Comparison of ENCODE assay signal across 12 mouse cellular contexts in the genomic region with DNA sequence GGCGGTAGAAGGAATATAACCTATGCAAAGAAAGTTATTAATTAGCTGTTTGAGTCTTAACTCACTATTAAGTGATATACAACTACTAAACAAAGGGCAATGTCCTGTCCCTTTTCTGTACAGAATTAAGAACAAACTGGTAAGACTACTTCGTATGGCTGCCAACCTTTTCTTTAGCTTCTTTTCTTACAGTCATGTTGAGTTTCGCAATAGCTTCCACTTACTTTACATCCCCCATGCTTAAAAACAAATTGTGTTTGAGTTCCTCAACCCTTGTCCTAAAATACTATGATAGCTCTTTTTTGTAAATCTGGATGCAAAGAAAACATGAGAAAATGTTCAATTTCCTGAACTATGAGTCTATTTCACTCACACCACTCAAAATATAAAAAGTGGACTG. TPM values are rescaled to one million over a fixed set of nuclear protein-coding genes. Genes with fewer than 3 reads are reported as not detected.
DNase-seq lines count a peak whose midpoint lies in the region; ATAC-seq and TF ChIP-seq lines count a peak whose summit lies in the region.
"Had no signal": no experiment of that assay in that cellular context is flagged by ENCODE, and none has a peak within 500 bp of the region (broad histone marks: within the 10 kb centered on the region; RNA-seq: fewer than 3 reads in every experiment).

No protein-coding gene starts in this region.

- TF ChIP-seq CTCF in kidney, postnatal 0 days (IDR thresholded peaks at IDR 0.05; ENCODE audit: low read depth) = no peak

- no peak overlapping the region for H3K4me2 ChIP-seq in forebrain, embryonic 11.5 days (ENCODE audit: low read depth, low read length, severe bottlenecking)
- peak overlapping the region; percentile 70 for H3K4me2 ChIP-seq in kidney, postnatal 0 days (ENCODE audit: low read length)
- H3K4me2 ChIP-seq in embryonic facial prominence, embryonic 14.5 days (ENCODE audit: low read depth, low read length) = peak overlapping the region; percentile 75
- H3K4me2 ChIP-seq in liver, embryonic 15.5 days = peak overlapping the region; percentile 87

- 92% methylated on average over 3 of the region's 3 CpGs for WGBS in forebrain, embryonic 10.5 days
- WGBS in forebrain, embryonic 11.5 days = 93% methylated on average over 3 of the region's 3 CpGs
- 71% methylated on average over 3 of the region's 3 CpGs for WGBS in kidney, postnatal 0 days
- 82% methylated on average over 3 of the region's 3 CpGs for WGBS in embryonic facial prominence, embryonic 14.5 days
- WGBS in liver, embryonic 15.5 days (ENCODE audit: insufficient replicate concordance) = 75% methylated on average over 3 of the region's 3 CpGs

- H3K4me3 ChIP-seq in forebrain, embryonic 10.5 days = 0 out of 2 replicates have a peak overlapping the region, but pooled peaks have one; percentile 75
- H3K4me3 ChIP-seq in forebrain, embryonic 11.5 days (ENCODE audit: low read depth, low read length) = no peak overlapping the region
- H3K4me3 ChIP-seq in kidney, postnatal 0 days (replicated peaks; ENCODE audit: low read depth, low read length) = no peak overlapping the region
- H3K4me3 ChIP-seq in embryonic facial prominence, embryonic 14.5 days (ENCODE audit: low read depth, low read length) = peak overlapping the region; percentile 54
- H3K4me3 ChIP-seq in liver, embryonic 15.5 days (replicated peaks) = peak overlapping the region; percentile 26

- no peaks in the 10 kb centered on the region for H3K27me3 ChIP-seq in forebrain, embryonic 10.5 days (ENCODE audit: poor library complexity, severe bottlenecking)
- H3K27me3 ChIP-seq in forebrain, embryonic 11.5 days (ENCODE audit: control insufficient read depth, insufficient read depth, low read length) = no peaks in the 10 kb centered on the region
- no peaks in the 10 kb centered on the region for H3K27me3 ChIP-seq in kidney, postnatal 0 days (ENCODE audit: insufficient read depth, low read length)
- no peaks in the 10 kb centered on the region for H3K27me3 ChIP-seq in embryonic facial prominence, embryonic 14.5 days (replicated peaks; ENCODE audit: control insufficient read depth, insufficient read depth, low read length)
- no peaks in the 10 kb centered on the region for H3K27me3 ChIP-seq in liver, embryonic 15.5 days

- no peak for ATAC-seq in forebrain, embryonic 11.5 days (replicated peaks; ENCODE audit: low FRiP score)
- ATAC-seq in kidney, postnatal 0 days (replicated peaks; ENCODE audit: low FRiP score, low read depth) = no peak
- no peak for ATAC-seq in embryonic facial prominence, embryonic 14.5 days (ENCODE audit: low read depth)
- ATAC-seq in liver, embryonic 15.5 days (ENCODE audit: insufficient read depth) = no peak
- no peak for ATAC-seq in granulocyte monocyte progenitor cell, adult 5-6 weeks (replicated peaks; ENCODE audit: poor library complexity, severe bottlenecking)

- no peak overlapping the region for H3K27ac ChIP-seq in forebrain, embryonic 10.5 days
- H3K27ac ChIP-seq in forebrain, embryonic 11.5 days (ENCODE audit: low read depth, low read length) = no peak overlapping the region
- H3K27ac ChIP-seq in kidney, postnatal 0 days = no peak overlapping the region
- H3K27ac ChIP-seq in embryonic facial prominence, embryonic 14.5 days (replicated peaks; ENCODE audit: low read depth, low read length) = no peak overlapping the region
- no peak overlapping the region for H3K27ac ChIP-seq in liver, embryonic 15.5 days (replicated peaks)

- no peak for DNase-seq in forebrain, embryonic 10.5 days (ENCODE audit: extremely low spot score, low spot score)
- DNase-seq in forebrain, embryonic 11.5 days (ENCODE audit: low spot score) = no peak
- no peak for DNase-seq in kidney, postnatal 0 days (ENCODE audit: low spot score)
- no peak for DNase-seq in kidney, adult 9 months
- DNase-seq in embryonic facial prominence, embryonic 14.5 days (ENCODE audit: low spot score) = no peak
- no peak for DNase-seq in c-Kit-positive CD71-positive TER-119-positive erythroid progenitor cells, embryonic 14.5 days (ENCODE audit: low spot score)
- DNase-seq: B cell, adult 2 months; lung, postnatal 14 days had no signal

- H3K9ac ChIP-seq in forebrain, embryonic 11.5 days (ENCODE audit: low read length) = no peak overlapping the region
- no peak overlapping the region for H3K9ac ChIP-seq in kidney, postnatal 0 days (ENCODE audit: low read depth, low read length)
- H3K9ac ChIP-seq in embryonic facial prominence, embryonic 14.5 days (ENCODE audit: low read depth, low read length) = 0 out of 2 replicates have a peak overlapping the region, but pooled peaks have one; percentile 37
- no peak overlapping the region for H3K9ac ChIP-seq in liver, embryonic 15.5 days

- H3K9me3 ChIP-seq in forebrain, embryonic 10.5 days = no peaks in the 10 kb centered on the region
- H3K9me3 ChIP-seq in forebrain, embryonic 11.5 days (ENCODE audit: control insufficient read depth, low read length) = no peaks in the 10 kb centered on the region
- H3K9me3 ChIP-seq in kidney, postnatal 0 days (replicated peaks; ENCODE audit: low read length) = no peaks in the 10 kb centered on the region
- no peaks in the 10 kb centered on the region for H3K9me3 ChIP-seq in embryonic facial prominence, embryonic 14.5 days (ENCODE audit: control insufficient read depth, low read length)
- no peaks in the 10 kb centered on the region for H3K9me3 ChIP-seq in liver, embryonic 15.5 days (replicated peaks)

- H3K36me3 ChIP-seq in forebrain, embryonic 10.5 days (replicated peaks) = peaks cover 8% of the 10 kb centered on the region; the same call in 1 of the 2 replicates
- H3K36me3 ChIP-seq in forebrain, embryonic 11.5 days (ENCODE audit: control insufficient read depth, insufficient read depth, low read length) = no peaks in the 10 kb centered on the region
- H3K36me3 ChIP-seq in kidney, postnatal 0 days (ENCODE audit: insufficient read depth, low read length) = 0 out of 2 replicates have a peak, but pooled peaks cover 3% of the 10 kb centered on the region
- H3K36me3 ChIP-seq in embryonic facial prominence, embryonic 14.5 days (ENCODE audit: control insufficient read depth, insufficient read depth, low read length) = peaks cover 4% of the 10 kb centered on the region; the same call in 1 of the 2 replicates
- no peaks in the 10 kb centered on the region for H3K36me3 ChIP-seq in liver, embryonic 15.5 days (replicated peaks)

- H3K4me1 ChIP-seq in forebrain, embryonic 10.5 days = peaks cover 24% of the 10 kb centered on the region
- peaks cover 5% of the 10 kb centered on the region; the same call in 1 of the 2 replicates for H3K4me1 ChIP-seq in forebrain, embryonic 11.5 days (replicated peaks; ENCODE audit: control insufficient read depth, insufficient read depth, low read length)
- peaks cover 15% of the 10 kb centered on the region for H3K4me1 ChIP-seq in kidney, postnatal 0 days (replicated peaks; ENCODE audit: insufficient read depth, low read length)
- H3K4me1 ChIP-seq in embryonic facial prominence, embryonic 14.5 days (ENCODE audit: control insufficient read depth, insufficient read depth, low read length) = peaks cover 16% of the 10 kb centered on the region
- H3K4me1 ChIP-seq in liver, embryonic 15.5 days (replicated peaks) = peaks cover 32% of the 10 kb centered on the region

RNA-seq across cellular contexts. Expression of a gene that starts 1.7 kb away (rescaled TPM):
- 0.50 TPM in 1 of 2 replicates, not detected in the other for polyA plus RNA-seq in forebrain, embryonic 10.5 days (2016; fragmentation: Nextera tagmentation; extraction: Ambion mirVana)
- 0.37 TPM in 1 of 2 replicates, not detected in the other for polyA plus RNA-seq in forebrain, embryonic 11.5 days (2014; fragmentation: Nextera tagmentation; extraction: Ambion mirVana)
- 0.37 and 0.46 TPM in 2 replicates for polyA plus RNA-seq in kidney, postnatal 0 days (2015; fragmentation: Nextera tagmentation; extraction: Ambion mirVana)
- polyA plus RNA-seq in embryonic facial prominence, embryonic 14.5 days (2014; fragmentation: Nextera tagmentation; extraction: Ambion mirVana) = not detected in 2 replicates
- not detected in 2 replicates for polyA plus RNA-seq in liver, embryonic 15.5 days (2015; fragmentation: Nextera tagmentation; extraction: Ambion mirVana)
- not detected in 2 replicates for total RNA-seq in granulocyte monocyte progenitor cell, adult 5-6 weeks (2014; fragmentation: Nextera tagmentation)
- total RNA-seq in granulocyte monocyte progenitor cell, adult 5-6 weeks (2017) = not detected in 2 replicates
- polyA plus RNA-seq: gonadal fat pad, adult 2 months; spleen, adult 2 months had no signal

RNA-seq across cellular contexts. Expression of a gene that starts 2.1 kb away (rescaled TPM):
- 16.0 and 19.2 TPM in 2 replicates for polyA plus RNA-seq in forebrain, embryonic 10.5 days (2016; fragmentation: Nextera tagmentation; extraction: Ambion mirVana)
- 15.1 and 15.5 TPM in 2 replicates for polyA plus RNA-seq in forebrain, embryonic 11.5 days (2014; fragmentation: Nextera tagmentation; extraction: Ambion mirVana)
- 23.2 and 24.9 TPM in 2 replicates for polyA plus RNA-seq in kidney, postnatal 0 days (2015; fragmentation: Nextera tagmentation; extraction: Ambion mirVana)
- polyA plus RNA-seq in embryonic facial prominence, embryonic 14.5 days (2014; fragmentation: Nextera tagmentation; extraction: Ambion mirVana) = 43.0 and 43.8 TPM in 2 replicates
- polyA plus RNA-seq in liver, embryonic 15.5 days (2015; fragmentation: Nextera tagmentation; extraction: Ambion mirVana) = 8.8 and 10.5 TPM in 2 replicates
- 124 and 212 TPM in 2 replicates for total RNA-seq in granulocyte monocyte progenitor cell, adult 5-6 weeks (2014; fragmentation: Nextera tagmentation)
- total RNA-seq in granulocyte monocyte progenitor cell, adult 5-6 weeks (2017) = 43.1 and 60.2 TPM in 2 replicates

RNA-seq across cellular contexts. Expression of a gene that starts 49.0 kb away (rescaled TPM):
- polyA plus RNA-seq in forebrain, embryonic 10.5 days (2016; fragmentation: Nextera tagmentation; extraction: Ambion mirVana) = 65.1 and 69.2 TPM in 2 replicates
- polyA plus RNA-seq in forebrain, embryonic 11.5 days (2014; fragmentation: Nextera tagmentation; extraction: Ambion mirVana) = 52.7 and 58.4 TPM in 2 replicates
- polyA plus RNA-seq in kidney, postnatal 0 days (2015; fragmentation: Nextera tagmentation; extraction: Ambion mirVana) = 102 and 110 TPM in 2 replicates
- 82.9 and 94.1 TPM in 2 replicates for polyA plus RNA-seq in embryonic facial prominence, embryonic 14.5 days (2014; fragmentation: Nextera tagmentation; extraction: Ambion mirVana)
- polyA plus RNA-seq in liver, embryonic 15.5 days (2015; fragmentation: Nextera tagmentation; extraction: Ambion mirVana) = 26.9 and 29.4 TPM in 2 replicates
- 69.8 and 122 TPM in 2 replicates for total RNA-seq in granulocyte monocyte progenitor cell, adult 5-6 weeks (2014; fragmentation: Nextera tagmentation)
- 83.4 and 95.4 TPM in 2 replicates for total RNA-seq in granulocyte monocyte progenitor cell, adult 5-6 weeks (2017)

Comparison
In these comparisons a context has a peak if more than half of its experiments do, and no peak if none do; other contexts are left out.
1. H3K4me3 ChIP-seq: peak in forebrain, embryonic 10.5 days (single experiment), embryonic facial prominence, embryonic 14.5 days (single experiment) and liver, embryonic 15.5 days (single experiment); none in forebrain, embryonic 11.5 days (single experiment) and kidney, postnatal 0 days (single experiment).